Mouse (Mus musculus): ENCODE measurements around the gene Vegfa.

The Vegfa gene

DNA sequence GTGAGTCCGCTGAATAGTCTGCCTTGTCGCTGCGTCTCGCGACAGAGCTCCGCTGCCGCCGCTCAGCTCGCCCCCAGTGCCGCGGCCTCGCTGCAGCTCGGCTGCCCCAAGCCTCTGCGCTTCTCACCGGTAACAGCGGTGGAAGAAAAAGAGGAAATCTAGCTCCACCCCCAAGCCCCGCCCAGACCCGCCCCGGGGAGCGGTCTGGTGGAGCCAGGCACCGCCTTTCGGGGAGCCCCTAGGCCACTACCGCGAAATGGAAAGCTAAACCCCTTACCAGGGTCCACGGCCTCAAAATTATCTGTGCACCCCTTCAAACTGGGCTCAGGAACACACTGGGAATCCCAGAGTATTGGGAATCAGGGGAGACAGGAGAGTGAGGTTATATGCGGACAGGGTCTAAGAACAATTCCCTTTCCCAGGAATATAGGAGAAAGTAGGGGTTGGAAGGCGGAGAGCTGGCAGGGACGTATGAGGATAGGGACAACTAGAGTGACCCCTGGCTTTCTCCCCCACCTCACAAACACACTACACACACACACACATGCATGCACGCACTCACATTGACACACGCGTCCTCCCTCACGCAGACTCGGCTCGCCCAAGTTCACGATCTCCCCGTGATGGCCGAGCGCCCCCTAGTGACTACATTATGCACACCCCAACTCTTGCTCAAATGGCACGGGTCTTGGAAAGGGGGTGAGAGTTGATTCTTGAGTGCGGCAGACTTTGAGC, at the start of gene Vegfa:
Gene Vegfa (minus strand): TSS at position 113 of the 735 bp plus-strand sequence.
- DNase-seq = peak; percentile 88

DNA sequence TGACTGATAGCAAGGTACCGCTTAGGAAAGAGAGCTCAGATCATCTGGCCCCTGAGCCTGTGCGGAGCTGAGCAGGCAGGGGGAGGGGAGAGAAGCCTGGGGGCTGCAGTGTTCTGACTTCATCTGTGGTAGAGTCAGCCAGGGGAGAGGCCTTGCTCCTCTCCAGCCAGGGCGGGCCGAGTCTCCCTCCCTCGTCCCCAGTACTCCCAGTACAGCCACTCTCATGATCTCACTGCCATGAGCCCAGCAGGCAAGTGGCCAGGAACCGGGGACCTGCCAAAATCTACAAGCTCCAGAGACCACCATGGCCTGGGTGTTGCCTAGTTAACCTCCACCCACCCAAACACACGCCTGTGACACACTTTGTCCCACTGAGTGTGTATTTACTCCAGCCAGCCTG, 49.5 kb upstream of the Vegfa start:
- no peak for DNase-seq

DNA sequence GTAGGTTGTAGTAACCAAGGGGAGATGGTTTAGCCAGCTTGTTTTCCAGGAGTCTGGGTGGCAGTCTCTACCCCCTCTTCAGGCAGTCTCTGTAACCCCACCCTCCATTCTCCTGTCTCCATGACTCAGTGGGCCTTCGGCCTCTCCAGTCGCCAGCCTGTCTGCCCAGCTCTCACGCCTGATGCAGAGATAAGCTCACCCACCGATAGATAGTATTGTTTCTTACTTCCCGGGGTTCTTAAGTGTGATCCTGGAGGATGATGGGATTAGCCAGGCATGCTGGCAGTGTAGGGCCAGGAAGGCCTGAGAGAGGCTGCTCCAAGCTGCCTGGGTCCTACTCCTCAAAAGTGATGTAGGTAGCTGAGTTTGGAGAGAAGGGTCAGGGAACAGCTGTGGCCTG, 48.9 kb upstream of the Vegfa start:
- no peak for DNase-seq

- DNase-seq = no peak
Observed at GRCm38 (mm10) chr17:46080388-46080787, 48.2 kb upstream of the Vegfa start.

GRCm38 (mm10) chr17:46079037-46079436, 46.9 kb upstream of the Vegfa start:
- no peak for DNase-seq

GRCm38 (mm10) chr17:46077921-46078534, 45.9 kb upstream of the Vegfa start:
- no peak for DNase-seq

DNA sequence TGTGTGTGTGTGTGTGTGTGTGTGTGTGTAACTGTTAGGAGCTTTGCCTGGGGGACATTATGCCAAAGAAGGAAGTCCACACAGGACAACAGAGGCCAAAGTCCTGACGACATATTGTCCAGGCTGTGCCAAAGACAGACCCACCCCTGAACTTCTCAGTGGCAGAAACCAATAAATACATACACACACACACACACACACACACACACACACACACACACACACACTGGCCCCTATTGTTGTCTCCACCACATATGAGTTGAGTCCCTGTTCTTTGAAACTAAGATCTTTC, 44.0 kb upstream of the Vegfa start:
- DNase-seq = no peak

- no peak for DNase-seq
Observed at GRCm38 (mm10) chr17:46075551-46076259, 43.5 kb upstream of the Vegfa start.

DNA sequence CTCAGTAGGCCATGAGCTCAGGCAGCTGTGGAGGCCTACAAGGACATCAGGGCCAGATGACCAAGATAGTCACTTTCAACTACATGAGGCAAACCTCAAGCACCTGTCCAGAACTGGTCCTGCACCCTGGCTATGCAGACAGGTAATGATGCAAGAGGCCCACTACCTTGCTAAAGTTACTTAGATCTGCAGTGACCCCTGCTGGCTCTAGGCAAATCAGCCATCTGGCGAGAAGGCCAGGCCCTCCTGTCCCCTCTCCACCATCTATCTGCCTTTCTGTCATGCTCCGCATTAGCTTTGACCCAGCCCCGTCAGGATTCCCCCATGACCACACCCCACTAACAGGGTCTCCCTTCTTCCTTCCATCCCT, 42.9 kb upstream of the Vegfa start:
- no peak for DNase-seq

- no peak for DNase-seq
Observed at GRCm38 (mm10) chr17:46074398-46075115, 42.4 kb upstream of the Vegfa start.

- DNase-seq = peak; percentile 33
Observed at GRCm38 (mm10) chr17:46073730-46074301, 41.6 kb upstream of the Vegfa start.

- no peak for DNase-seq
Observed at GRCm38 (mm10) chr17:46071531-46071930, 39.4 kb upstream of the Vegfa start.

DNA sequence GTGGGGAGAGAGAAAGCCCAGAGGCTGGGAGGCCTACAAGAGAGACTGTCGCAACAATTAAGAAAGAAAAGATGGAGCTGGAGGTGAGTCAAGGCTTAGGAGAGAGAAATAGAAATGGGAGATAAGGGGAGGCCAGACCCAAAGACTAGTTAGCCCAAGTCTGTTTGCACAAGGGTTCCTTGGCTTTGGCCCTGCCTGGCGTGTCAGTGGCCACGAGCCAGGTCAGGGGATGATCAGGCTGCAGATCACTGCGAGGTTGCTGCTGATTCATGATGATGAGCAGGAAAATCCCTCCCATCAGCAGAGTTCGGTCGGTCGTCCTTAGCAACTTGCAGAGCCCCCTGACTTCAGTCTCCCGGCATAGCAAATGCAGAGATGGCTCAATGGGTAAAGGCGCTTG, 37.9 kb upstream of the Vegfa start:
- DNase-seq = no peak

DNA sequence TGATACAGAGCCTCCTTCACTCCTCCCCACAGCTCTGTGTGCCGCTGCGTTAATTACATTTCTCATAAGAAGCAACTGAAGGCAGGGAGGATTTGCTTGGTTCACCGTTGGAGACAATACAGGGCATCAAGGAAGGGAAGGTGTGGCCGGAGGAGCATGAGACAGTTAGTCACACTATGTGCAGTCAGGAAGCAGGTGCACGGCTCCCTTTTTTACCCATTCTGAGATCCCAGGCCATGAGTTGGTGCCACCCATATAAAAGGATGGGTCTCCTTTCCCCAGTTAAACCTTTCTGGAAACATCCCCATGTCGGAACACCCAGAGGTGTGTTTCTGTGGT, 31.8 kb upstream of the Vegfa start:
- no peak for DNase-seq

GRCm38 (mm10) chr17:46063283-46063973, 31.3 kb upstream of the Vegfa start:
- DNase-seq = no peak

DNA sequence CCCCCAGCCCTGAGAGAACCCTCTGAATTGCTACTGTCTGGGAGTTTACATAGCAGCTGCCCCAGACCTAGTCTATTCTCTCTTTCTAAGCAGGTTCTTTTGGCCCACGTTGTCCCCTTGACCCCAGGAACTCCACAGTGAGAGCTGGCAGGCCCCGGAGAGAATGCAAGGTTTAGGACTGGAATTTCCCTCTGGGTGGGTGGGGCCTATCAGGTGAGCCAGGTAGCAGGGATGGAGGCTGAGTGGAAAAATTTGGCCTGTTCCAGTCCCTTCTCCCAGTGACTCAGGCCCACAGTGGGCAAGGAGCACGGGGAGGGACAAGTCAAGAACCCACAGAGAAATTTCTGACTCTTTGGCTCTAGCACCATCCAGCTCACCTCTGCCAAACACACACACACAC, 28.1 kb upstream of the Vegfa start:
- DNase-seq = no peak

DNA sequence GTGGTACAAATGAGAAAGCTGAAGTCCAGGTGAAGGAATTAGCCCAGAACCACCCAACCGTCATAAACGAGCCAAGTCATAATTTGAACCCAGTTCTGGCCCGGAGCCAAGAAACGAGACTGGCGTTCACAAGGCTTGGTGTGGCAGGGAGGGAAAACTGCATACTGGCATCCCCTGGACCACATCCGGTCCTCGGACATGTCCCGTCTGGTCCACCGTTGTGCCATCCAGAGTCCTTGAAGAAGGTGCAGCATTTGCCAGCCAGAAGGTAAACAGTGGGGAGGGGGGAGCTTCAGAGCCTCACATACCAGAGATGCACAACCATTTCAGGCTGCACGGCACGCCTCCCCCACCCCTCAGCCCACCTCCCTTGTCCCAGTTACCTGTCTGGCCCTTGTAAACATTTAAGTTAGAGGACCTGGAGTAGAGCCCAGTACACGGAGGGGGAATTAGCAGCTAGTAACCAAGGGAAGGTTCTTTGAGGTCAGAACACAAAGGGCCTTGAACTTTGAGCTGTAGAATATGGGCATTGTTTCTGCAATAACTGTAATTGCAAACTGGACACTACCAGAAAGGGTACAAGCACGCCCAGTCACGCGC, 27.2 kb upstream of the Vegfa start:
- DNase-seq = no peak

- DNase-seq = no peak
Observed at GRCm38 (mm10) chr17:46056288-46056687, 24.1 kb upstream of the Vegfa start.

- DNase-seq = no peak
Observed at GRCm38 (mm10) chr17:46055736-46056135, 23.6 kb upstream of the Vegfa start.

- no peak for DNase-seq
Observed at GRCm38 (mm10) chr17:46053291-46053842, 21.2 kb upstream of the Vegfa start.

DNA sequence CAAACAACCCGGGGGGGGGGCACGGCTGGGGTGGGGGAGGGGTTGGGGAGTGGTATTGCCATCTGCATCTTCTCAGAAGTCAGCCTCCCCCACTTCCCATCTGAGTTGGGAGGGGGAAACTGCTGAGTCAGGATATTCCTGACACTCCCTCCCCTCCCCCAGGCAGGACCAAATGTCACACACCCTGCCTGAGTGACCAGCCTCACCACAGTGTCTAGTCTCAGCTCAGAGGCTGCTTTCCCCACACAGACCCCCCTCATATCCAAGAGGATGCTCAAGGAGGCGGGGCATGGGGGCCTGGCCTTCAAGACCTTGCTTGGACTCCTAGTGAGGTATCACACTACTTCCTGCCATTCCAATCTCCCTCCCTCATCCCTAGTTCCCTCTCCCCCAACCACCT, 20.0 kb upstream of the Vegfa start:
- DNase-seq = no peak

DNA sequence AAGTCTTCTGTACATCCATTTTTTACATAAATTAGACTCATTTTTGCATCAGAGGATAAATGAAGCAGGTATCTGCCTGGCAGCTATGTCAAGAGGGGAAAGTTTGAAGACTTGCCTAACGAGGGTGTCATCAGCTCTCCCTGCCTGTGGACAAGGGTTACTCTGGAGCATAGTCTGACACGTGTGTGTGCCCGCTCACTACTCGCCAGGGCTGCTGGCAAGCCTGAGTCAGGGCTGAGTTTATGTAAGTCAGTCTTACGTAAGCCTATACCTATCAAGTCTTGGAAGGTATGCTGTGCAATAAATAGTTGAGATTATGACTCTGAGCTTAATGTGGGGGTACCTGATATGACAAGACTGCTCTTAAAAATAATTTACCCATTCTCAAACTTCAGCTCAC, 19.2 kb upstream of the Vegfa start:
- no peak for DNase-seq

Measured in right cerebral cortex, adult 18-20 months (tissue).